Mouse (Mus musculus): ENCODE measurements around the gene Opcml. TPM values are rescaled to one million over a fixed set of nuclear protein-coding genes. Genes with fewer than 3 reads are reported as not detected.

The Opcml gene
- total and polyA plus RNA-seq, 2 experiments, result under 0.01 TPM; not detected in 1

DNA sequence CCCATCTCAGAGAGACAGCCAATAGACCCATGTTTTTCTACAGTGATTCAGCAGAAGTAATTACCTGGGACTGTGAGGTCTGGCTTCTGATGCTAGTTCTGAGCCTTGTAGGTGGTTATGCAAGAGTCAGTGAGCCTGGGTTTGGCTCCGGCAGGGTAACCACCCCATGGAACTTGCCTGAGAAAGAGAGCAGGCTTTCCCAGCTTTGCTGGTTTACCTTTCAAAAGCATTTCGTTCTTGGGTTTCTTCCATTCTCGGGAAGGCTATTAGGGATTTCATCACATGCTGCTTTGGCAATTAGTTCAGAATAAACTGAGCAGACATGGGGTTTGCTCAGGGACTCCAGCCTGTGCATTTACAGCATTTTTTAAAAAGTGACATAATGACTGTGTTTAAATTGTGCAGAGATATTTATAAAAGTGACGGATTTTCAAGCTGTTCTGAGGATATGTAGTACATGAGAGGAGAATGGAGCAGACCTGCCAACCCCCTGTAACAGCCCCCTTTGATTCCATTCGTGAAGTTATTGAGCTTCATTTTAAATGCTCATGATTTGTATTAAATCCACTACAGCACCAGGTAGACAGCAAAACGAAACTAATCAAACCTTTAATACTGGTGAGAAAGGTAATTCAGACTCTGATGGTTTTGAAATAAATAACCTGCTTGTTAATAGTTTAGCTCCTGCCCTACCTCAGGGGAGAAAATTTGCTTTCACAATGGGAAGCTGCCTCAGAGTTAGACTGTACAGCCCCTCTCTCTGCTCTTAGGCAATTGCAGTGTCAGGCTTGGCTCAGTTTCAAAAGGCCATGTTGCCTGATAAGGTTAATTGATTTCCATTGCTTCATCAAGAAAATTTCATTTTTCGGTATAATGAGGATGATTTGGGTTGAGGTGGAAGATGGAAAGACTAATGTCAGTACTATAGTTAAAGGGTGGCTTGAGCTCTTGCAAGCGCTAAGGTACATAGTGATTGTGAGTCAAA, 196.3 kb downstream of the Opcml start:
- H3K9ac ChIP-seq (ENCODE audit: low read depth, low read length), result no peak overlapping the region
- DNase-seq (ENCODE audit: extremely low read depth, low read depth, low spot score), result peak; percentile 45
- no peak overlapping the region for H3K4me3 ChIP-seq (ENCODE audit: insufficient read depth, low read depth, low read length)
- no peaks in the 10 kb centered on the region for H3K79me2 ChIP-seq (ENCODE audit: control insufficient read depth, insufficient read depth, low read length)
- H3K27me3 ChIP-seq (ENCODE audit: control insufficient read depth, insufficient read depth, low read length), result no peaks in the 10 kb centered on the region
- no peak for TF ChIP-seq CTCF (IDR thresholded peaks at IDR 0.05; ENCODE audit: low read depth, low read length)
- H3K36me3 ChIP-seq (ENCODE audit: control insufficient read depth, insufficient read depth, low read length), result no peaks in the 10 kb centered on the region
- no peak overlapping the region for H3K27ac ChIP-seq (replicated peaks; ENCODE audit: insufficient read depth, low read depth, low read length)
- no peaks in the 10 kb centered on the region for H3K4me1 ChIP-seq (ENCODE audit: control insufficient read depth, insufficient read depth, low read length)
- WGBS, result 68% methylated on average over 8 of the region's 8 CpGs

GRCm38 (mm10) chr9:27991611-27992010, 201.0 kb downstream of the Opcml start:
- Histone ChIP-seq H3K4me1 (ENCODE audit: control insufficient read depth, insufficient read depth, low read length) (no peaks in the 10 kb centered on the region), H3K36me3 (ENCODE audit: control insufficient read depth, insufficient read depth, low read length) (no peaks in the 10 kb centered on the region), H3K79me2 (ENCODE audit: control insufficient read depth, insufficient read depth, low read length) (no peaks in the 10 kb centered on the region), H3K27ac (replicated peaks; ENCODE audit: insufficient read depth, low read depth, low read length) (no peak overlapping the region), H3K4me3 (ENCODE audit: insufficient read depth, low read depth, low read length) (no peak overlapping the region), H3K27me3 (ENCODE audit: control insufficient read depth, insufficient read depth, low read length) (no peaks in the 10 kb centered on the region), H3K9ac (ENCODE audit: low read depth, low read length) (no peak overlapping the region)
- DNase-seq (ENCODE audit: extremely low read depth, low read depth, low spot score), result no peak
- no peak for TF ChIP-seq POLR2A (IDR thresholded peaks at IDR 0.05; ENCODE audit: extremely low read depth, insufficient read depth, low read length)
- TF ChIP-seq CTCF (IDR thresholded peaks at IDR 0.05; ENCODE audit: low read depth, low read length), result no peak
- 65% methylated on average over 4 of the region's 4 CpGs for WGBS

DNA sequence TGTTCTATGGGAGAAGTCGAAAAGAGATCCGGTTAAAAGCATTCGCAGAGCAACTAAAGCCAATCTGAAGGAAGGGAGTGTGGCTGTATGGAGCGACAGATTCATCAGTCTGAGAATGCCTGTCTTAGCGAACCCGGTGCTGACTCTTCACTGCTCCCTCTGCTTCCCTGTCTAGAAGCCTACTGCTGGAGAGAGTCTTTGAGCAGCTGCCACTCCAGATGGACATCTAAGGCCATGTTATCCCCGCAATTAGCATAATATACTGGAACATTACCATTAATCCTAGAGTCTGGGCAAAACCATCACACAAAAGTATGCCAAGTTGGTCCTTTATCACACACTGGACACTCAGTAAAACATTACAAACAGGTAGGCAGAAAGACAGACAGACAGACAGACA, 206.0 kb downstream of the Opcml start:
- Histone ChIP-seq H3K27me3 (ENCODE audit: control insufficient read depth, insufficient read depth, low read length) (no peaks in the 10 kb centered on the region), H3K4me3 (ENCODE audit: insufficient read depth, low read depth, low read length) (no peak overlapping the region), H3K9ac (ENCODE audit: low read depth, low read length) (no peak overlapping the region), H3K79me2 (ENCODE audit: control insufficient read depth, insufficient read depth, low read length) (no peaks in the 10 kb centered on the region), H3K27ac (replicated peaks; ENCODE audit: insufficient read depth, low read depth, low read length) (no peak overlapping the region), H3K4me1 (ENCODE audit: control insufficient read depth, insufficient read depth, low read length) (no peaks in the 10 kb centered on the region), H3K36me3 (ENCODE audit: control insufficient read depth, insufficient read depth, low read length) (no peaks in the 10 kb centered on the region)
- TF ChIP-seq POLR2A (IDR thresholded peaks at IDR 0.05; ENCODE audit: extremely low read depth, insufficient read depth, low read length), result no peak
- no peak for TF ChIP-seq CTCF (IDR thresholded peaks at IDR 0.05; ENCODE audit: low read depth, low read length)
- 86% methylated on average over 7 of the region's 7 CpGs for WGBS
- DNase-seq (ENCODE audit: extremely low read depth, low read depth, low spot score), result no peak

GRCm38 (mm10) chr9:27998767-27999166, 208.2 kb downstream of the Opcml start:
- DNase-seq (ENCODE audit: extremely low read depth, low read depth, low spot score), result no peak
- Histone ChIP-seq H3K27me3 (ENCODE audit: control insufficient read depth, insufficient read depth, low read length) (no peaks in the 10 kb centered on the region), H3K27ac (replicated peaks; ENCODE audit: insufficient read depth, low read depth, low read length) (no peak overlapping the region), H3K4me1 (ENCODE audit: control insufficient read depth, insufficient read depth, low read length) (no peaks in the 10 kb centered on the region), H3K36me3 (ENCODE audit: control insufficient read depth, insufficient read depth, low read length) (no peaks in the 10 kb centered on the region), H3K4me3 (ENCODE audit: insufficient read depth, low read depth, low read length) (no peak overlapping the region), H3K9ac (ENCODE audit: low read depth, low read length) (no peak overlapping the region), H3K79me2 (ENCODE audit: control insufficient read depth, insufficient read depth, low read length) (no peaks in the 10 kb centered on the region)
- TF ChIP-seq POLR2A (IDR thresholded peaks at IDR 0.05; ENCODE audit: extremely low read depth, insufficient read depth, low read length) (no peak), CTCF (IDR thresholded peaks at IDR 0.05; ENCODE audit: low read depth, low read length) (no peak)
- WGBS, result 39% methylated on average over 4 of the region's 4 CpGs

- H3K36me3 ChIP-seq (ENCODE audit: control insufficient read depth, insufficient read depth, low read length), result no peaks in the 10 kb centered on the region
- H3K4me1 ChIP-seq (ENCODE audit: control insufficient read depth, insufficient read depth, low read length), result no peaks in the 10 kb centered on the region
- WGBS, result 71% methylated on average over 3 of the region's 3 CpGs
- H3K27ac ChIP-seq (replicated peaks; ENCODE audit: insufficient read depth, low read depth, low read length), result no peak overlapping the region
- H3K79me2 ChIP-seq (ENCODE audit: control insufficient read depth, insufficient read depth, low read length), result no peaks in the 10 kb centered on the region
- DNase-seq (ENCODE audit: extremely low read depth, low read depth, low spot score), result no peak
- TF ChIP-seq POLR2A (IDR thresholded peaks at IDR 0.05; ENCODE audit: extremely low read depth, insufficient read depth, low read length) (no peak), CTCF (IDR thresholded peaks at IDR 0.05; ENCODE audit: low read depth, low read length) (no peak)
- no peak overlapping the region for H3K4me3 ChIP-seq (ENCODE audit: insufficient read depth, low read depth, low read length)
- no peaks in the 10 kb centered on the region for H3K27me3 ChIP-seq (ENCODE audit: control insufficient read depth, insufficient read depth, low read length)
- no peak overlapping the region for H3K9ac ChIP-seq (ENCODE audit: low read depth, low read length)
Observed at GRCm38 (mm10) chr9:28003131-28003530, 212.6 kb downstream of the Opcml start.

DNA sequence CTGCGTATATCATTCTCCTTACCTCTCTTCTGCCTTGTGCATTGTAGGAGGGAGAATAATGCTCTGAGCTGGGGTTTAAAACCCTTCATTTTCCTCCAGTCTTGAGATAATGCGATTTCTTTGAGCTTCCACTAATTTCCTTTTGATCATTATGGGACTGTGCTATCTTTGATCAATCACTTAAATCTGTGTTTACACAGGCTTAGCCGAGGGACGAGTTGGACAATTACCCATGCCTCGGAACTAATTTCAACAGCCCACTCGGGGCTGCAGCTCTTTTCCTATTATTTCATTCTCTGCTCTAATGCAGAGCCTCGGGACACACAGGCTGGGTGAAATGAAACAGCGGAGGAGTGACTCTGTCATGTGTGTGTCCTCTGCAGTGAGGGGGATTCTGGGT, 220.9 kb downstream of the Opcml start:
- Histone ChIP-seq H3K4me1 (ENCODE audit: control insufficient read depth, insufficient read depth, low read length) (no peaks in the 10 kb centered on the region), H3K27ac (replicated peaks; ENCODE audit: insufficient read depth, low read depth, low read length) (no peak overlapping the region), H3K9ac (ENCODE audit: low read depth, low read length) (no peak overlapping the region), H3K36me3 (ENCODE audit: control insufficient read depth, insufficient read depth, low read length) (no peaks in the 10 kb centered on the region), H3K27me3 (ENCODE audit: control insufficient read depth, insufficient read depth, low read length) (no peaks in the 10 kb centered on the region), H3K4me3 (ENCODE audit: insufficient read depth, low read depth, low read length) (no peak overlapping the region), H3K79me2 (ENCODE audit: control insufficient read depth, insufficient read depth, low read length) (no peaks in the 10 kb centered on the region)
- no peak for DNase-seq (ENCODE audit: extremely low read depth, low read depth, low spot score)
- WGBS, result 46% methylated on average over 8 of the region's 8 CpGs
- TF ChIP-seq CTCF (IDR thresholded peaks at IDR 0.05; ENCODE audit: low read depth, low read length) (no peak), POLR2A (IDR thresholded peaks at IDR 0.05; ENCODE audit: extremely low read depth, insufficient read depth, low read length) (no peak)

Measured in liver, adult 2 months (tissue).